Comparison of ENCODE assay signal across 16 mouse cellular contexts in the genomic region with DNA sequence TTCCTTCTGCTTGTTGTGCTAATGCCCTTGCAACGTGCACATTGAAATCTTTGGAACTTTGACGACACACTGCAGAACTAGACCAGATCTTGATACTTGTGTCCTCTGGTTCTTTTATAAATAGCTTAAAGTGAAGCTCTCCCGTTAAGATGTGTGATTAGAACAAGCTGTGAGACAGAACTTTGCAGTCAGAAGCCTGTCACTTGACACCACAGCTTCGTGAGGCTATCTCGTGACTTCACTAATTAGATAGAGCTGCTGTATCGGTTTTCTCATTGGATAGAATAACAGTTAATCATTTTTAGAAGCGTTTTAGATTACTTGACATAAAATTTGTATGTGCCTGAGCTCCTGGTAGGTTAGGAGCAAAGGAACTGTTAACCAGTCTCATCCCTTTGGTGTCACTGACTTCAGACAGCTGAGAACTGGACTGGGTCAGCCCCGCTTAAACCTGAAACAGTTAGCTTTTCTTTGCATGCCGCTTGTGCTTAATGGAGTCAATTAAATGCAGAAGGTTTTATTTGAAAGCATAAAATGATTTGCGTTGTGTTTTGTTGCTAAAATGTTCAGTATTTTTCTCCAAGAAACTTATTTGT. TPM values are rescaled to one million over a fixed set of nuclear protein-coding genes. Genes with fewer than 3 reads are reported as not detected.
A peak's percentile ranks its signal among the peaks of the same experiment; 100 is the strongest.
DNase-seq lines count a peak whose midpoint lies in the region; ATAC-seq and TF ChIP-seq lines count a peak whose summit lies in the region.
"Had no signal": no experiment of that assay in that cellular context is flagged by ENCODE, and none has a peak within 500 bp of the region (broad histone marks: within the 10 kb centered on the region; RNA-seq: fewer than 3 reads in every experiment).

No protein-coding gene starts in this region.

- DNase-seq in heart, postnatal 36 days = no peak
- DNase-seq in kidney, adult 18-20 months = no peak
- DNase-seq in embryonic facial prominence, embryonic 14.5 days (ENCODE audit: low spot score) = peak; percentile 45
- DNase-seq in ovary, postnatal 36 days (ENCODE audit: low spot score) = no peak
- DNase-seq: adrenal gland, postnatal 36 days; cerebellum, adult 9-11 months; forebrain, postnatal 0 days; gastrocnemius, postnatal 10 days; liver, postnatal 0 days; right cerebral cortex, postnatal 25 days had no signal

- no peaks in the 10 kb centered on the region for H3K9me3 ChIP-seq in heart, embryonic 12.5 days (replicated peaks)
- H3K9me3 ChIP-seq in kidney, embryonic 14.5 days (ENCODE audit: control insufficient read depth, low read length) = no peaks in the 10 kb centered on the region
- no peaks in the 10 kb centered on the region for H3K9me3 ChIP-seq in embryonic facial prominence, embryonic 14.5 days (ENCODE audit: control insufficient read depth, low read length)
- H3K9me3 ChIP-seq: limb, embryonic 15.5 days; midbrain, embryonic 12.5 days had no signal

- H3K27ac ChIP-seq in heart, embryonic 12.5 days (ENCODE audit: poor library complexity, severe bottlenecking) = peak overlapping the region; percentile 38; the same call in 1 of the 2 replicates
- H3K27ac ChIP-seq in kidney, embryonic 14.5 days (ENCODE audit: low read depth, low read length) = no peak overlapping the region
- H3K27ac ChIP-seq in embryonic facial prominence, embryonic 14.5 days (replicated peaks; ENCODE audit: low read depth, low read length) = no peak overlapping the region
- H3K27ac ChIP-seq: limb, embryonic 15.5 days; macrophage; midbrain, embryonic 12.5 days had no signal

- peaks cover 37% of the 10 kb centered on the region for H3K36me3 ChIP-seq in heart, embryonic 12.5 days
- peaks cover 40% of the 10 kb centered on the region for H3K36me3 ChIP-seq in kidney, embryonic 14.5 days (ENCODE audit: control insufficient read depth, insufficient read depth, low read length)
- H3K36me3 ChIP-seq in embryonic facial prominence, embryonic 14.5 days (ENCODE audit: control insufficient read depth, insufficient read depth, low read length) = peaks cover 55% of the 10 kb centered on the region
- H3K36me3 ChIP-seq in myocyte (ENCODE audit: control insufficient read depth, insufficient read depth) = peaks cover 37% of the 10 kb centered on the region

- no peak for TF ChIP-seq POLR2A in myocyte (IDR thresholded peaks at IDR 0.05; ENCODE audit: insufficient read length, low read depth)

- H3K4me3 ChIP-seq in heart, embryonic 12.5 days = no peak overlapping the region
- H3K4me3 ChIP-seq in kidney, embryonic 14.5 days (ENCODE audit: low read length) = no peak overlapping the region
- no peak overlapping the region for H3K4me3 ChIP-seq in embryonic facial prominence, embryonic 14.5 days (ENCODE audit: low read depth, low read length)
- no peak overlapping the region for H3K4me3 ChIP-seq in myocyte
- H3K4me3 ChIP-seq: limb, embryonic 15.5 days; midbrain, embryonic 12.5 days had no signal

- no peak overlapping the region for H3K9ac ChIP-seq in heart, embryonic 12.5 days
- H3K9ac ChIP-seq in kidney, embryonic 14.5 days (ENCODE audit: low read depth, low read length) = no peak overlapping the region
- no peak overlapping the region for H3K9ac ChIP-seq in embryonic facial prominence, embryonic 14.5 days (ENCODE audit: low read depth, low read length)
- H3K9ac ChIP-seq: forebrain, postnatal 0 days; limb, embryonic 15.5 days; liver, postnatal 0 days; midbrain, embryonic 12.5 days had no signal

- intact Hi-C loops in heart, postnatal 36 days (cut with DNase I) = no loop called here

- H3ac ChIP-seq in myocyte (ENCODE audit: control insufficient read depth, insufficient read length) = no peak overlapping the region

- WGBS in heart, embryonic 12.5 days = 46% methylated on average over 10 of the region's 10 CpGs
- WGBS in kidney, embryonic 14.5 days = 48% methylated on average over 10 of the region's 10 CpGs
- 40% methylated on average over 10 of the region's 10 CpGs for WGBS in embryonic facial prominence, embryonic 14.5 days

- H3K4me2 ChIP-seq in heart, embryonic 12.5 days = no peak overlapping the region
- no peak overlapping the region for H3K4me2 ChIP-seq in kidney, embryonic 14.5 days (replicated peaks; ENCODE audit: low read depth, low read length)
- no peak overlapping the region for H3K4me2 ChIP-seq in embryonic facial prominence, embryonic 14.5 days (ENCODE audit: low read depth, low read length)
- peak overlapping the region; percentile 21 for H3K4me2 ChIP-seq in myocyte (ENCODE audit: low read depth)
- H3K4me2 ChIP-seq: limb, embryonic 15.5 days; midbrain, embryonic 12.5 days had no signal

- H3K27me3 ChIP-seq in heart, embryonic 12.5 days (replicated peaks) = no peaks in the 10 kb centered on the region
- no peaks in the 10 kb centered on the region for H3K27me3 ChIP-seq in kidney, embryonic 14.5 days (ENCODE audit: control insufficient read depth, insufficient read depth, low read length)
- no peaks in the 10 kb centered on the region for H3K27me3 ChIP-seq in embryonic facial prominence, embryonic 14.5 days (replicated peaks; ENCODE audit: control insufficient read depth, insufficient read depth, low read length)
- H3K27me3 ChIP-seq in myocyte (ENCODE audit: control insufficient read depth, insufficient read depth, insufficient read length) = no peaks in the 10 kb centered on the region
- H3K27me3 ChIP-seq: limb, embryonic 15.5 days; midbrain, embryonic 12.5 days had no signal

- no peaks in the 10 kb centered on the region for H3K79me2 ChIP-seq in myocyte (ENCODE audit: control insufficient read depth, insufficient read depth)

- no peak; the same call in 1 of the 2 replicates for ATAC-seq in heart, embryonic 12.5 days (ENCODE audit: insufficient number of reproducible peaks, low FRiP score)
- peak; percentile 77 for ATAC-seq in kidney, embryonic 14.5 days (ENCODE audit: low FRiP score, low TSS enrichment)
- ATAC-seq in embryonic facial prominence, embryonic 14.5 days (ENCODE audit: low read depth) = no peak; the same call in 1 of the 2 replicates
- ATAC-seq: forebrain, postnatal 0 days; liver, postnatal 0 days had no signal

- peaks cover 5% of the 10 kb centered on the region for H3K4me1 ChIP-seq in heart, embryonic 12.5 days (replicated peaks)
- no peaks in the 10 kb centered on the region for H3K4me1 ChIP-seq in kidney, embryonic 14.5 days (ENCODE audit: control insufficient read depth, insufficient read depth, low read length)
- no peaks in the 10 kb centered on the region for H3K4me1 ChIP-seq in embryonic facial prominence, embryonic 14.5 days (ENCODE audit: control insufficient read depth, insufficient read depth, low read length)
- H3K4me1 ChIP-seq: limb, embryonic 15.5 days; midbrain, embryonic 12.5 days had no signal

TF ChIP-seq in myocyte, 11 proteins besides CTCF, POLR2A, EP300 and RAD21:
- TF ChIP-seq E2F4 (IDR thresholded peaks at IDR 0.05; ENCODE audit: insufficient read depth) = no peak
- TF ChIP-seq POLR2AphosphoS2 (IDR thresholded peaks at IDR 0.05; ENCODE audit: insufficient read length, low read depth) = no peak
- no peak for TF ChIP-seq CEBPB (IDR thresholded peaks at IDR 0.05; ENCODE audit: insufficient read depth, poor library complexity, severe bottlenecking)
- no peak for TF ChIP-seq MYOD1 (IDR thresholded peaks at IDR 0.05; ENCODE audit: control insufficient read depth in 1 of 3, insufficient read length in 2 of 3, low read depth in 2 of 3)
- peak in 1 of 3 experiments; percentile 23 for TF ChIP-seq MYOG (IDR thresholded peaks at IDR 0.05; ENCODE audit: control insufficient read depth in 1 of 3, insufficient read depth in 1 of 3, insufficient read length in 2 of 3, low read depth in 2 of 3)
- no peak for TF ChIP-seq TCF3 (IDR thresholded peaks at IDR 0.05; ENCODE audit: insufficient read length, low read depth)

RNA-seq across cellular contexts. Expression of gene Myo6, which starts 18.7 kb away (rescaled TPM):
- 14.6 and 14.8 TPM in 2 replicates for polyA plus RNA-seq in heart, embryonic 12.5 days (2016; fragmentation: Nextera tagmentation; extraction: Ambion mirVana)
- total RNA-seq in heart, postnatal 36 days (2021) = 10 to 100 TPM; 12.3 to 14.2 TPM
- polyA plus RNA-seq in kidney, embryonic 14.5 days (2014; fragmentation: Nextera tagmentation; extraction: Ambion mirVana) = 22.1 and 60.8 TPM in 2 replicates
- 18.1 and 20.1 TPM in 2 replicates for polyA plus RNA-seq in embryonic facial prominence, embryonic 14.5 days (2014; fragmentation: Nextera tagmentation; extraction: Ambion mirVana)
- polyA plus RNA-seq in myocyte (2012; fragmentation: generic; extraction: Trizol) = 4.1 TPM
